Mouse (Mus musculus): ENCODE measurements around the gene Ushbp1. TPM values are rescaled to one million over a fixed set of nuclear protein-coding genes. Genes with fewer than 3 reads are reported as not detected.

Gene Ushbp1
- polyA plus RNA-seq (2014; fragmentation: Illumina TruSeq; extraction: RNeasy Lipid Tissue Mini Kit (QIAGEN cat#74804); ENCODE audit: low replicate concordance) = 0.63 TPM

GRCm38 (mm10) chr8:71395629-71396028 is at the start of gene Ushbp1:
Gene Ushbp1 (minus strand): TSS chr8:71395802.

GRCm38 (mm10) chr8:71405401-71406098 is 9.9 kb upstream of the Ushbp1 start, which contains the start of gene Ankle1:
Gene Ankle1 (plus strand): TSS chr8:71406010.

GRCm38 (mm10) chr8:71396639-71397305 is 1.2 kb upstream of the Ushbp1 start, which contains the start of gene Babam1:
Gene Babam1 (plus strand): TSS chr8:71396861.

DNA sequence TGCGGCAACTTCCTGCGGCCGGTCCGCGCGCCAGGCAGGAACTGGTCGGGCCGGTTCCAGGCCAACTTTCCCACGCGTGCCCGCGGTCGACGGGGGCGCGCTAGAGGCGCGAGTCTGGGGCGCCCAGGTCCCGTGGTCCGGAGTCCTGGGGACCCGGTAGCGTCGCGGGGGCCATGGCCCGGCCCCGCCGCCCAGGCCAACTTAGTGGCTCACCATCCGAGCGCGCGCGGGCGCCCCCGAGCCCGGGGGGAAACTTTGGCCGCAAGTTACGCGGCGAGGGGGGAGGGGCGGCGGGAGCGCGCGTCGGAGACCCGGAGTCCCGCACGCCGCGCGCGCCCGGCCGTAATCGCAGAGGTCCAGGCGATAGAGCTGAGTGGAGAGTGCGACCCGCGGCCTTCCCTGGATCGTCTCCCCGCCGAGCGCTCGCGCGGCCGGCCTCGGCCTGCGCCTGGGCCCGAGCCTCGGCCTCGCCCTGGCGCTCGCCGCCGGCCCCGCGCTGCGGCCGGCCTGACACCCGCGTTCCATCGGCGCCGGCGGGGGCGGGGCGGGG is 14.1 kb downstream of the Ushbp1 start, which contains the start of gene Nr2f6:
Gene Nr2f6, minus strand, starts transcription at position 540 of the 550 bp plus-strand sequence.

DNA sequence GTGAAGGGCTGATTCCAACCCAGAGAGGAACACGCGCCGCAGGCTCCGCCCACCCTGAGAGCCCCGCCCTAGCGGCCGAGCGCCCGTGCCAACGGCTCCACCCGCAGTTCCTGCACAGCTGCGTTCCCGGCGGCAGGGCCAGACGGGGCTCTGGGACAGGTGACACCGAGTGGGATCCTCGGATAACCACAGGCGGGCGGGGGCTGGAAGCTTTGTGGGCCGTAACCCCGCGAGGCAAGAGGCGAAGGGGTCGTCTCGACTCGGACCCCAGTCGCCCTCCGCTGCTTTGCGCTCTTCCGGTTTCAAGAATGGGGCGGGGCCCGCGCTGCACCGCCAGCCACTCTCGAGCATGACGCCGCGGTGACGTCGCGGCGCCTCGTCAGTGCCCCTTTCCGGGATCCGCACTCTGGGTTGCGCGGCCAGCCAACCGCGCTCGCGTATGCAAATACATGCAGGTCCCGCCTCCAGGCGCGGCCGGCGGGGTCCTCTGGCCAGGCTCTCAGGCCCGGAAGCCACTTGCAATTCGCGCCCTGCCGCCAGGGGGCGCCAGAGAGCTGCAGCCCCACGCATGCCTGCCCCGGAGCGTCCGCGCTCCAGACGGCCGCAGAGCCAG is 24.3 kb downstream of the Ushbp1 start, which contains the start of gene Ocel1:
Gene Ocel1, plus strand, starts transcription at position 63 of the 613 bp plus-strand sequence.

GRCm38 (mm10) chr8:71366771-71367528 is 28.7 kb downstream of the Ushbp1 start, which contains the start of gene Use1:
Gene Use1 (plus strand): TSS chr8:71366848.

Other genes starting within 250 kb of the Ushbp1 start
- 1.4 TPM for gene Myo9b, start 123.1 kb downstream of the Ushbp1 start, polyA plus RNA-seq (2014; fragmentation: Illumina TruSeq; extraction: RNeasy Lipid Tissue Mini Kit (QIAGEN cat#74804); ENCODE audit: low replicate concordance)
- 1.0 TPM for gene Haus8, start 122.9 kb downstream of the Ushbp1 start, polyA plus RNA-seq (2014; fragmentation: Illumina TruSeq; extraction: RNeasy Lipid Tissue Mini Kit (QIAGEN cat#74804); ENCODE audit: low replicate concordance)
- gene Use1, start 29.0 kb downstream of the Ushbp1 start, polyA plus RNA-seq (2014; fragmentation: Illumina TruSeq; extraction: RNeasy Lipid Tissue Mini Kit (QIAGEN cat#74804); ENCODE audit: low replicate concordance) = 0.78 TPM
- 1.7 TPM for gene Ocel1, start 24.5 kb downstream of the Ushbp1 start, polyA plus RNA-seq (2014; fragmentation: Illumina TruSeq; extraction: RNeasy Lipid Tissue Mini Kit (QIAGEN cat#74804); ENCODE audit: low replicate concordance)
- 1.4 TPM for gene Nr2f6, start 13.8 kb downstream of the Ushbp1 start, polyA plus RNA-seq (2014; fragmentation: Illumina TruSeq; extraction: RNeasy Lipid Tissue Mini Kit (QIAGEN cat#74804); ENCODE audit: low replicate concordance)
- gene Babam1, start 1.1 kb upstream of the Ushbp1 start, polyA plus RNA-seq (2014; fragmentation: Illumina TruSeq; extraction: RNeasy Lipid Tissue Mini Kit (QIAGEN cat#74804); ENCODE audit: low replicate concordance) = 8.0 TPM
- gene Ankle1, start 10.2 kb upstream of the Ushbp1 start, polyA plus RNA-seq (2014; fragmentation: Illumina TruSeq; extraction: RNeasy Lipid Tissue Mini Kit (QIAGEN cat#74804); ENCODE audit: low replicate concordance) = 2.5 TPM
- gene Abhd8, start 67.9 kb upstream of the Ushbp1 start, polyA plus RNA-seq (2014; fragmentation: Illumina TruSeq; extraction: RNeasy Lipid Tissue Mini Kit (QIAGEN cat#74804); ENCODE audit: low replicate concordance) = not detected
- gene Mrpl34, start 69.2 kb upstream of the Ushbp1 start, polyA plus RNA-seq (2014; fragmentation: Illumina TruSeq; extraction: RNeasy Lipid Tissue Mini Kit (QIAGEN cat#74804); ENCODE audit: low replicate concordance) = 9.5 TPM
- 2.4 TPM for gene Dda1, start 73.4 kb upstream of the Ushbp1 start, polyA plus RNA-seq (2014; fragmentation: Illumina TruSeq; extraction: RNeasy Lipid Tissue Mini Kit (QIAGEN cat#74804); ENCODE audit: low replicate concordance)
- 1.2 TPM for gene Ano8, start 90.2 kb upstream of the Ushbp1 start, polyA plus RNA-seq (2014; fragmentation: Illumina TruSeq; extraction: RNeasy Lipid Tissue Mini Kit (QIAGEN cat#74804); ENCODE audit: low replicate concordance)
- 1.7 TPM for gene Gtpbp3, start 92.3 kb upstream of the Ushbp1 start, polyA plus RNA-seq (2014; fragmentation: Illumina TruSeq; extraction: RNeasy Lipid Tissue Mini Kit (QIAGEN cat#74804); ENCODE audit: low replicate concordance)
- gene Plvap, start 116.0 kb upstream of the Ushbp1 start, polyA plus RNA-seq (2014; fragmentation: Illumina TruSeq; extraction: RNeasy Lipid Tissue Mini Kit (QIAGEN cat#74804); ENCODE audit: low replicate concordance) = 1.4 TPM
- not detected for gene Ccdc194, start 129.9 kb upstream of the Ushbp1 start, polyA plus RNA-seq (2014; fragmentation: Illumina TruSeq; extraction: RNeasy Lipid Tissue Mini Kit (QIAGEN cat#74804); ENCODE audit: low replicate concordance)
- 0.82 TPM for gene Bst2, start 141.7 kb upstream of the Ushbp1 start, polyA plus RNA-seq (2014; fragmentation: Illumina TruSeq; extraction: RNeasy Lipid Tissue Mini Kit (QIAGEN cat#74804); ENCODE audit: low replicate concordance)
- 2.9 TPM for gene Mvb12a, start 147.1 kb upstream of the Ushbp1 start, polyA plus RNA-seq (2014; fragmentation: Illumina TruSeq; extraction: RNeasy Lipid Tissue Mini Kit (QIAGEN cat#74804); ENCODE audit: low replicate concordance)
- gene Tmem221, start 163.1 kb upstream of the Ushbp1 start, polyA plus RNA-seq (2014; fragmentation: Illumina TruSeq; extraction: RNeasy Lipid Tissue Mini Kit (QIAGEN cat#74804); ENCODE audit: low replicate concordance) = not detected
- not detected for gene Nxnl1, start 170.8 kb upstream of the Ushbp1 start, polyA plus RNA-seq (2014; fragmentation: Illumina TruSeq; extraction: RNeasy Lipid Tissue Mini Kit (QIAGEN cat#74804); ENCODE audit: low replicate concordance)
- gene Slc27a1, start 173.1 kb upstream of the Ushbp1 start, polyA plus RNA-seq (2014; fragmentation: Illumina TruSeq; extraction: RNeasy Lipid Tissue Mini Kit (QIAGEN cat#74804); ENCODE audit: low replicate concordance) = 0.41 TPM
- gene Pgls, start 196.4 kb upstream of the Ushbp1 start, polyA plus RNA-seq (2014; fragmentation: Illumina TruSeq; extraction: RNeasy Lipid Tissue Mini Kit (QIAGEN cat#74804); ENCODE audit: low replicate concordance) = 0.59 TPM
- 1.0 TPM for gene Fam129c, start 201.8 kb upstream of the Ushbp1 start, polyA plus RNA-seq (2014; fragmentation: Illumina TruSeq; extraction: RNeasy Lipid Tissue Mini Kit (QIAGEN cat#74804); ENCODE audit: low replicate concordance)
- 26.0 TPM for gene Colgalt1, start 215.2 kb upstream of the Ushbp1 start, polyA plus RNA-seq (2014; fragmentation: Illumina TruSeq; extraction: RNeasy Lipid Tissue Mini Kit (QIAGEN cat#74804); ENCODE audit: low replicate concordance)

All from small intestine, adult 10 weeks (tissue).